Mouse (Mus musculus): ENCODE results near the gene Nf1.

DNA sequence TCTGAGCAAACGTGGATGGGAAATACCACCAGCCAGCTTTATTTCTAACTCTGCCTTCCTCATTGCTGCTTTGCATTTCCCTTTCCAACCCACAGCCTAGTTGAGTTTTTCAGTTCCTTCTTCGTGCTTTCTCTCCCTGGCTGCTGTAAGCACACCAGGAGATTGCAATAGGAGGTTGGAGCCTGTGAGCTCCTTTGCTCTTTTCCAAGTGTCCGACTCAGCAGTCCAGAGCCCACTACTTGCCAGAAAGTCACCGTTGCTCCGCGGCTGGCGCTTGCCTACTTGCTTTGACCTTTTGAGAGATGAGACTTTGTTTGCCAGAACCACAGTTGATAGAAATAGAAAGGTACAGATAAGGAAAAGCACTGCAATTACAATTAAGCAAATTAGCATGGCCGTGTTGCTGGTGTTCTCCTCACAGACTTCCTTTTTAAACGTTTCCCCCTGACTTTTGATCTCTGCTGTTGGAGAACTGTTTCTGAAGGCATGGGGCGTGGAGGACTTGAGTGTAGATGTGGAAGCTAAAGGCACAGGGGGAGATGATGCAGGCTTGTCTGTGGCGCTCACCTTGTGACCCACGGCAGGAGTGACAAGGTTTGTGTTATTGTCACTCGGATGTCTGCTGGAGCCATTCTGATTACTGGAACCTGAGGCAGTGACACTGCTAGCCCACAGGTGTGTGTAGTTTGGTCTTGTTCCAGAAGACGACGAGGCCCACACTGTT lies 187.7 kb downstream of the Nf1 start:
- TF ChIP-seq CTCF (IDR thresholded peaks at IDR 0.05; ENCODE audit: insufficient read depth, low read length) (no peak), POLR2A (IDR thresholded peaks at IDR 0.05; ENCODE audit: borderline replicate concordance, extremely low read depth, low read depth, low read length) (no peak)
